ENCODE assay signal across 31 mouse cellular contexts in genomic region chr9:111026791-111027190, GRCm38 (mm10). TPM values are rescaled to one million over a fixed set of nuclear protein-coding genes. Genes with fewer than 3 reads are reported as not detected.
"Had no signal": no experiment of that assay in that cellular context is flagged by ENCODE, and none has a peak within 500 bp of the region (broad histone marks: within the 10 kb centered on the region; RNA-seq: fewer than 3 reads in every experiment).

No protein-coding gene starts in this region.

- H3K27me3 ChIP-seq: embryonic facial prominence, embryonic 12.5 days; embryonic facial prominence, embryonic 13.5 days; embryonic facial prominence, embryonic 15.5 days; forebrain, embryonic 12.5 days; forebrain, embryonic 13.5 days; forebrain, embryonic 15.5 days had no signal

- H3K4me3 ChIP-seq: embryonic facial prominence, embryonic 10.5 days; embryonic facial prominence, embryonic 12.5 days; embryonic facial prominence, embryonic 13.5 days; embryonic facial prominence, embryonic 15.5 days; erythroblast, embryonic 14.5 days; forebrain, embryonic 12.5 days; forebrain, embryonic 13.5 days; forebrain, embryonic 15.5 days; gastrocnemius, adult 2 months; heart, adult 2 months; heart, embryonic 10.5 days; heart, embryonic 12.5 days had no signal

- DNase-seq: cerebellum, adult 9-11 months; cerebellum, postnatal 10 days; cerebellum, postnatal 14 days; cerebellum, postnatal 25 days; cerebellum, postnatal 36 days; embryo, embryonic 11 days; gastrocnemius, adult 2 months; gastrocnemius, postnatal 10 days; gastrocnemius, postnatal 14 days; gastrocnemius, postnatal 25 days; gastrocnemius, postnatal 36 days; heart, adult 11 months; heart, adult 18-20 months; heart, adult 2 months had no signal

- H3K36me3 ChIP-seq: embryonic facial prominence, embryonic 10.5 days; embryonic facial prominence, embryonic 12.5 days; embryonic facial prominence, embryonic 13.5 days; embryonic facial prominence, embryonic 15.5 days; forebrain, embryonic 12.5 days; forebrain, embryonic 15.5 days; heart, embryonic 10.5 days; heart, embryonic 12.5 days had no signal

- ATAC-seq: forebrain, embryonic 13.5 days; forebrain, embryonic 14.5 days; forebrain, embryonic 15.5 days; forebrain, embryonic 16.5 days had no signal

- H3K9ac ChIP-seq: embryonic facial prominence, embryonic 12.5 days; embryonic facial prominence, embryonic 13.5 days; embryonic facial prominence, embryonic 15.5 days; forebrain, embryonic 12.5 days; forebrain, embryonic 13.5 days; forebrain, embryonic 15.5 days; heart, embryonic 12.5 days had no signal

- H3K4me1 ChIP-seq: embryonic facial prominence, embryonic 10.5 days; embryonic facial prominence, embryonic 12.5 days; embryonic facial prominence, embryonic 13.5 days; embryonic facial prominence, embryonic 15.5 days; forebrain, embryonic 12.5 days; forebrain, embryonic 13.5 days; forebrain, embryonic 15.5 days; heart, embryonic 10.5 days; heart, embryonic 12.5 days had no signal

- H3K9me3 ChIP-seq: embryonic facial prominence, embryonic 10.5 days; embryonic facial prominence, embryonic 12.5 days; embryonic facial prominence, embryonic 13.5 days; embryonic facial prominence, embryonic 15.5 days; forebrain, embryonic 12.5 days; forebrain, embryonic 13.5 days; forebrain, embryonic 15.5 days; heart, embryonic 10.5 days; heart, embryonic 12.5 days had no signal

- H3K4me2 ChIP-seq: embryonic facial prominence, embryonic 12.5 days; embryonic facial prominence, embryonic 13.5 days; embryonic facial prominence, embryonic 15.5 days; forebrain, embryonic 12.5 days; forebrain, embryonic 13.5 days; forebrain, embryonic 15.5 days; heart, embryonic 11.5 days; heart, embryonic 12.5 days had no signal

- H3K27ac ChIP-seq: embryonic facial prominence, embryonic 10.5 days; embryonic facial prominence, embryonic 12.5 days; embryonic facial prominence, embryonic 13.5 days; embryonic facial prominence, embryonic 15.5 days; forebrain, embryonic 12.5 days; forebrain, embryonic 13.5 days; forebrain, embryonic 15.5 days; gastrocnemius, adult 2 months; heart, adult 2 months; heart, embryonic 10.5 days had no signal

RNA-seq across cellular contexts. Expression of gene Ltf, which starts 7.7 kb away (rescaled TPM):
- total RNA-seq: gastrocnemius, adult 2 months; gastrocnemius, adult 8-10 months; gastrocnemius, postnatal 25 days; gastrocnemius, postnatal 36 days; heart, adult 2 months had no signal
- polyA plus RNA-seq: cortical plate, adult 2 months; embryonic facial prominence, embryonic 10.5 days; erythroblast, embryonic 14.5 days; forebrain, embryonic 13.5 days had no signal

RNA-seq across cellular contexts. Expression of gene Rtp3, which starts 36.4 kb away (rescaled TPM):
- total RNA-seq: common myeloid progenitor, adult 5-6 weeks had no signal
- polyA plus RNA-seq: embryonic facial prominence, embryonic 12.5 days; embryonic facial prominence, embryonic 15.5 days; erythroblast, embryonic 14.5 days; forebrain, embryonic 11.5 days; forebrain, embryonic 12.5 days; forebrain, embryonic 13.5 days; forebrain, embryonic 14.5 days; forebrain, embryonic 15.5 days; forebrain, embryonic 16.5 days had no signal
